Mouse (Mus musculus) thymus, adult 2 months (tissue): Measurements from ENCODE around the gene Myo15b.

ENCODE experiments used
- CTCF ChIP-seq: fragments of 200-500 bp; IDR thresholded peaks from 2 replicates; pipeline ENCODE4 v1.5.1; 2012; ENCODE audit warnings: mild to moderate bottlenecking, control low read depth, low read length, moderate library complexity, borderline replicate concordance; ENCODE audit not compliant: control insufficient read depth, poor library complexity, insufficient read depth; ENCODE audit errors: extremely low read depth
- POLR2A ChIP-seq: fragments of 200-500 bp; IDR thresholded peaks from 2 replicates; pipeline ENCODE4 v1.6.1; 2012; ENCODE audit warnings: mild to moderate bottlenecking, low read length, control low read depth, moderate library complexity; ENCODE audit not compliant: control insufficient read depth, poor library complexity, insufficient read depth; ENCODE audit errors: extremely low read depth

GRCm38 (mm10) chr11:115809311-115809781 lies 48.9 kb upstream of the Myo15b start:
- no peak for TF ChIP-seq CTCF
- no peak for TF ChIP-seq POLR2A
